Mouse (Mus musculus) testis, adult 2 months (tissue): ENCODE results near the gene Dscam.

ENCODE experiments used
- CTCF ChIP-seq: fragments of 200-500 bp; IDR thresholded peaks from 2 replicates; pipeline ENCODE4 v1.5.1; 2012; ENCODE audit warnings: low read depth, mild to moderate bottlenecking, inconsistent platforms, low read length, moderate library complexity; ENCODE audit not compliant: control insufficient read depth, insufficient read depth, insufficient replicate concordance
- POLR2A ChIP-seq: fragments of 200-500 bp; IDR thresholded peaks from 2 replicates; pipeline ENCODE4 v1.6.1; 2012; ENCODE audit warnings: low read depth, mild to moderate bottlenecking, inconsistent platforms, low read length, moderate library complexity; ENCODE audit not compliant: control insufficient read depth

GRCm38 (mm10) chr16:96727836-96728774 lies 442.4 kb downstream of the Dscam start:
- no peak for TF ChIP-seq CTCF
- TF ChIP-seq POLR2A = no peak
